Mouse (Mus musculus) MEL (cell line): Measurements from ENCODE around the gene Mavs. TPM values are rescaled to one million over a fixed set of nuclear protein-coding genes. Genes with fewer than 3 reads are reported as not detected.

Source experiments
- DNase-seq: peaks from one replicate; pipeline ENCODE4 v3.0.0; 2011; ENCODE audit warnings: low read depth, low spot score
- H3K27ac ChIP-seq: 2 replicates; pipeline ENCODE4 v1.5.1; 2012; ENCODE audit warnings: low read depth, mild to moderate bottlenecking, control low read depth, low read length, moderate library complexity; ENCODE audit not compliant: control insufficient read depth
- H3K27me3 ChIP-seq, 2 experiments: fragments of 150-350 bp in 1 of 2; sonication (generic) in 1 of 2; 2 replicates each; pipeline ENCODE4 v1.6.1; 2012; ENCODE audit warnings: low read length in 2 of 2, mild to moderate bottlenecking in 2 of 2, improper control_type of control experiment in 1 of 2, moderate library complexity in 1 of 2; ENCODE audit not compliant: insufficient read depth in 2 of 2, control insufficient read depth in 1 of 2
- H3K36me3 ChIP-seq, 2 experiments: 2 replicates each; pipeline ENCODE4 v1.6.1; 2012 to 2014; ENCODE audit warnings: low read length in 2 of 2, improper control_type of control experiment in 1 of 2, inconsistent platforms in 1 of 2, mild to moderate bottlenecking in 1 of 2; ENCODE audit not compliant: insufficient read depth in 2 of 2, control insufficient read depth in 1 of 2
- H3K4me1 ChIP-seq, 2 experiments: fragments of 150-350 bp in 1 of 2; sonication (generic) in 1 of 2; 2 replicates each; pipeline ENCODE4 v1.6.1; 2012; ENCODE audit warnings: low read length in 2 of 2, improper control_type of control experiment in 1 of 2, mild to moderate bottlenecking in 1 of 2; ENCODE audit not compliant: insufficient read depth in 2 of 2, control insufficient read depth in 1 of 2
- H3K4me3 ChIP-seq, 2 experiments: fragments of 150-350 bp in 1 of 2; sonication (generic) in 1 of 2; 2 replicates each; pipeline ENCODE4 v1.5.1; 2012; ENCODE audit warnings: low read depth in 2 of 2, low read length in 2 of 2, mild to moderate bottlenecking in 2 of 2, moderate library complexity in 2 of 2, control low read depth in 1 of 2, improper control_type of control experiment in 1 of 2; ENCODE audit not compliant: control insufficient read depth in 1 of 2, insufficient read depth in 1 of 2
- H3K79me2 ChIP-seq: 2 replicates; pipeline ENCODE4 v1.6.1; 2012; ENCODE audit warnings: mild to moderate bottlenecking, low read length, moderate library complexity; ENCODE audit not compliant: control insufficient read depth, poor library complexity, insufficient read depth
- H3K9ac ChIP-seq: 2 replicates; pipeline ENCODE4 v1.6.1; 2012; ENCODE audit warnings: low read depth, mild to moderate bottlenecking, control low read depth, low read length, moderate library complexity; ENCODE audit not compliant: control insufficient read depth, poor library complexity, severe bottlenecking
- H3K9me3 ChIP-seq: fragments of 150-350 bp; sonication (generic); replicated peaks from 2 replicates; pipeline ENCODE4 v1.6.1; 2012; ENCODE audit warnings: mild to moderate bottlenecking, low read length, improper control_type of control experiment, moderate library complexity; ENCODE audit not compliant: insufficient read depth
- CHD1 ChIP-seq: IDR thresholded peaks from 2 replicates; pipeline ENCODE4 v1.6.1; 2012; ENCODE audit warnings: low read depth, mild to moderate bottlenecking, inconsistent platforms, low read length, improper control_type of control experiment
- CHD2 ChIP-seq: IDR thresholded peaks from 2 replicates; pipeline ENCODE4 v1.6.1; 2011; ENCODE audit warnings: low read length, improper control_type of control experiment
- CTCF ChIP-seq, 3 experiments: IDR thresholded peaks in 2 of 3; conservative IDR thresholded peaks in 1 of 3; 2 replicates each; pipeline ENCODE4 v1.5.1; 2011 to 2012; ENCODE audit warnings: low read length in 3 of 3, low read depth in 2 of 3, mild to moderate bottlenecking in 2 of 3, improper control_type of control experiment in 1 of 3, inconsistent platforms in 1 of 3, mixed read lengths in 1 of 3, moderate library complexity in 1 of 3; ENCODE audit not compliant: control insufficient read depth in 1 of 3, insufficient read depth in 1 of 3, poor library complexity in 1 of 3, severe bottlenecking in 1 of 3
- E2F4 ChIP-seq: IDR thresholded peaks from 2 replicates; pipeline ENCODE4 v1.6.1; 2011; ENCODE audit warnings: low read depth, low read length, improper control_type of control experiment, borderline replicate concordance
- ELF1 ChIP-seq: IDR thresholded peaks from 2 replicates; pipeline ENCODE4 v1.6.1; 2014; ENCODE audit warnings: low read depth, mild to moderate bottlenecking, inconsistent platforms, low read length, improper control_type of control experiment, moderate library complexity
- EP300 ChIP-seq, 2 experiments: IDR thresholded peaks; 2 replicates each; pipeline ENCODE4 v1.6.1; 2011; ENCODE audit warnings: improper control_type of control experiment in 2 of 2, low read length in 2 of 2, low read depth in 1 of 2, mild to moderate bottlenecking in 1 of 2
- ETS1 ChIP-seq: IDR thresholded peaks from 2 replicates; pipeline ENCODE4 v1.6.1; 2012; ENCODE audit warnings: low read depth, mild to moderate bottlenecking, inconsistent platforms, low read length, improper control_type of control experiment, moderate library complexity
- HCFC1 ChIP-seq: IDR thresholded peaks from 2 replicates; pipeline ENCODE4 v1.6.1; 2012; ENCODE audit warnings: low read depth, mild to moderate bottlenecking, inconsistent platforms, low read length, improper control_type of control experiment, moderate library complexity
- MAX ChIP-seq: IDR thresholded peaks from 2 replicates; pipeline ENCODE4 v1.6.1; 2011; ENCODE audit warnings: low read length, improper control_type of control experiment
- MAZ ChIP-seq: IDR thresholded peaks from 2 replicates; pipeline ENCODE4 v1.6.1; 2012; ENCODE audit warnings: low read depth, mild to moderate bottlenecking, inconsistent platforms, low read length, improper control_type of control experiment
- MXI1 ChIP-seq: IDR thresholded peaks from 2 replicates; pipeline ENCODE4 v1.6.1; 2011; ENCODE audit warnings: mild to moderate bottlenecking, low read depth, low read length, improper control_type of control experiment
- MYB ChIP-seq: IDR thresholded peaks from 2 replicates; pipeline ENCODE4 v1.6.1; 2011; ENCODE audit warnings: mild to moderate bottlenecking, low read depth, low read length, improper control_type of control experiment
- NELFE ChIP-seq: IDR thresholded peaks from 2 replicates; pipeline ENCODE4 v1.6.1; 2011; ENCODE audit warnings: low read depth, low read length, improper control_type of control experiment
- NRF1 ChIP-seq: IDR thresholded peaks from 2 replicates; pipeline ENCODE4 v1.6.1; 2014; ENCODE audit warnings: low read depth, mild to moderate bottlenecking, inconsistent platforms, low read length, improper control_type of control experiment, moderate library complexity; ENCODE audit not compliant: poor library complexity, insufficient read depth, severe bottlenecking
- POLR2A ChIP-seq, 2 experiments: IDR thresholded peaks; 2 replicates each; pipeline ENCODE4 v1.6.1; 2011 to 2012; ENCODE audit warnings: low read length in 2 of 2, mild to moderate bottlenecking in 2 of 2, control low read depth in 1 of 2, improper control_type of control experiment in 1 of 2, low read depth in 1 of 2, moderate library complexity in 1 of 2; ENCODE audit not compliant: control insufficient read depth in 1 of 2, insufficient read depth in 1 of 2, poor library complexity in 1 of 2
- POLR2AphosphoS2 ChIP-seq: IDR thresholded peaks from 2 replicates; pipeline ENCODE4 v1.6.1; 2011; ENCODE audit warnings: low read length, improper control_type of control experiment
- SIN3A ChIP-seq: IDR thresholded peaks from 2 replicates; pipeline ENCODE4 v1.6.1; 2012; ENCODE audit warnings: low read length, improper control_type of control experiment, inconsistent platforms
- TAL1 ChIP-seq: IDR thresholded peaks from 2 replicates; pipeline ENCODE4 v1.6.1; 2012; ENCODE audit warnings: mild to moderate bottlenecking, inconsistent platforms, low read length, moderate library complexity, mixed read lengths
- TBP ChIP-seq: IDR thresholded peaks from 2 replicates; pipeline ENCODE4 v1.8.0; 2011; ENCODE audit warnings: low read depth, low read length, improper control_type of control experiment
- TCF12 ChIP-seq: IDR thresholded peaks from 2 replicates; pipeline ENCODE4 v1.6.1; 2014; ENCODE audit warnings: low read depth, mild to moderate bottlenecking, inconsistent platforms, low read length, improper control_type of control experiment, moderate library complexity
- ZKSCAN1 ChIP-seq: IDR thresholded peaks from 2 replicates; pipeline ENCODE4 v1.6.1; 2012; ENCODE audit warnings: low read depth, mild to moderate bottlenecking, inconsistent platforms, low read length, improper control_type of control experiment, moderate library complexity
- ZMIZ1 ChIP-seq: IDR thresholded peaks from 2 replicates; pipeline ENCODE4 v1.6.1; 2012; ENCODE audit warnings: low read depth, mild to moderate bottlenecking, inconsistent platforms, low read length, improper control_type of control experiment, moderate library complexity
- ZNF384 ChIP-seq: IDR thresholded peaks from 2 replicates; pipeline ENCODE4 v1.6.1; 2012; ENCODE audit warnings: low read depth, mild to moderate bottlenecking, inconsistent platforms, low read length, improper control_type of control experiment
- polyA plus RNA-seq, 2 experiments: library from polyadenylated mRNA; stranded (reverse) in 1 of 2; unstranded in 1 of 2; fragments of >175 nt in 1 of 2; fragments of >200 nt in 1 of 2; gene quantifications; 2 replicates each; pipeline versions ENCODE4 v1.2.1 to v1.2.4; 2012; ENCODE audit warnings: low replicate concordance in 2 of 2, low read depth in 1 of 2; ENCODE audit not compliant: insufficient read length in 2 of 2, insufficient read depth in 1 of 2, missing spikeins in 1 of 2
- total RNA-seq: library from RNA; depleted of rRNA; stranded (reverse); fragments of 300-350 nt; gene quantifications from 2 replicates; pipeline ENCODE4 v1.2.3, GENCODE M21; 2012

The Mavs gene
- total and polyA plus RNA-seq, 3 experiments = 21.3 to 32.1 TPM; not detected in 1

- no peak for TF ChIP-seq CTCF (IDR thresholded peaks at IDR 0.05 in 2 of 3, conservative IDR thresholded peaks at IDR 0.05 in 1 of 3; ENCODE audit: control insufficient read depth in 1 of 3, insufficient read depth in 1 of 3, low read depth in 2 of 3, low read length in 3 of 3, poor library complexity in 1 of 3, severe bottlenecking in 1 of 3)
- no peak for TF ChIP-seq ZNF384
- TF ChIP-seq MAZ = no peak
- TF ChIP-seq TAL1 = no peak
- 0 out of 2 replicates have a peak, but pooled peaks have one; percentile 31 for TF ChIP-seq NRF1
- TF ChIP-seq, all 39 proteins: peak for 16
These were observed at the start of gene Mavs (continued) for GRCm38 (mm10) chr2:131233307-131234126.

- Histone ChIP-seq H3K36me3 (peaks cover 0 to 31% of the 10 kb centered on the region in 2 experiments; a peak in 2 of 4 replicates), H3K9ac (peak overlapping the region; percentile 69), H3K79me2 (no peaks in the 10 kb centered on the region; the same call in none of the 2 replicates), H3K9me3 (no peaks in the 10 kb centered on the region), H3K27ac (peak overlapping the region; percentile 34), H3K27me3 (no peaks in the 10 kb centered on the region), H3K4me1 (peaks cover 15 to 33% of the 10 kb centered on the region in 2 experiments), H3K4me3 (peak overlapping the region; percentile 46 to 65)
- no peak for TF ChIP-seq ETS1
- no peak for TF ChIP-seq E2F4
- TF ChIP-seq POLR2A (IDR thresholded peaks at IDR 0.05; ENCODE audit: control insufficient read depth in 1 of 2, insufficient read depth in 1 of 2, low read depth in 1 of 2, low read length in 2 of 2, poor library complexity in 1 of 2) = 0 out of 4 replicates have a peak, but pooled peaks of 1 of the 2 experiments have one; percentile 8
- no peak for TF ChIP-seq ZKSCAN1
- TF ChIP-seq MAX = peak; percentile 53; the same call in 1 of the 2 replicates
- TF ChIP-seq ELF1 = no peak
- DNase-seq = no peak
These were observed 47.5 kb upstream of the Mavs start for GRCm38 (mm10) chr2:131186343-131186742.

- Histone ChIP-seq H3K9ac (peak within 1 kb of the TSS; percentile 79), H3K79me2 (no peaks in the 10 kb centered on the region; the same call in none of the 2 replicates), H3K4me1 (peaks cover 15 to 33% of the 10 kb centered on the region in 2 experiments), H3K27me3 (no peaks in the 10 kb centered on the region), H3K36me3 (peaks cover 0 to 31% of the 10 kb centered on the region in 2 experiments; a peak in 2 of 4 replicates), H3K27ac (peak within 1 kb of the TSS; percentile 48), H3K4me3 (peak within 1 kb of the TSS; percentile 84 to 88), H3K9me3 (no peaks in the 10 kb centered on the region)
- DNase-seq = peak; percentile 92
- TF ChIP-seq MXI1 (peak; percentile 47; the same call in 1 of the 2 replicates), TBP (peak; percentile 57), MYB (no peak), MAZ (0 out of 2 replicates have a peak, but pooled peaks have one; percentile 43), ZNF384 (no peak), SIN3A (peak; percentile 70), TCF12 (peak; percentile 27; the same call in 1 of the 2 replicates), NELFE (peak; percentile 72), HCFC1 (0 out of 2 replicates have a peak, but pooled peaks have one; percentile 29), CHD2 (no peak), ZMIZ1 (peak; percentile 78; the same call in 1 of the 2 replicates), CTCF (IDR thresholded peaks at IDR 0.05 in 2 of 3, conservative IDR thresholded peaks at IDR 0.05 in 1 of 3; ENCODE audit: control insufficient read depth in 1 of 3, insufficient read depth in 1 of 3, low read depth in 2 of 3, low read length in 3 of 3, poor library complexity in 1 of 3, severe bottlenecking in 1 of 3) (peak in 2 of 3 experiments; percentile 6 to 19; a peak in 3 of 6 replicates), EP300 (IDR thresholded peaks at IDR 0.05; ENCODE audit: low read depth in 1 of 2, low read length in 2 of 2) (no peak), POLR2A (IDR thresholded peaks at IDR 0.05; ENCODE audit: control insufficient read depth in 1 of 2, insufficient read depth in 1 of 2, low read depth in 1 of 2, low read length in 2 of 2, poor library complexity in 1 of 2) (peak; percentile 21 to 71; a peak in 2 of 4 replicates), ELF1 (peak; percentile 65), E2F4 (no peak), POLR2AphosphoS2 (peak; percentile 66; the same call in 1 of the 2 replicates), ETS1 (0 out of 2 replicates have a peak, but pooled peaks have one; percentile 14), CHD1 (peak; percentile 82; the same call in 1 of the 2 replicates)
These were observed 46.9 kb upstream of the Mavs start, which contains the start of the genes Cdc25b and Spef1 for GRCm38 (mm10) chr2:131186771-131187601. Cdc25b (plus strand) TSS chr2:131186949. Spef1 (minus strand) TSS chr2:131187282.
